Mouse (Mus musculus): Measurements from ENCODE around the gene Thsd1. TPM values are rescaled to one million over a fixed set of nuclear protein-coding genes. Genes with fewer than 3 reads are reported as not detected.
"Not testable (repeated sequence)": the region's sequence is repeated elsewhere in the genome, so short reads cannot be mapped to it uniquely, and the experiment has no call there.

Gene Thsd1
- polyA plus RNA-seq, 1 experiment, result 0.60 TPM

GRCm38 (mm10) chr8:22274641-22275040 is 47.5 kb downstream of the Thsd1 start:
- TF ChIP-seq CTCF (IDR thresholded peaks at IDR 0.05; ENCODE audit: control insufficient read depth, insufficient read depth, low read length) (no peak), POLR2A (IDR thresholded peaks at IDR 0.05; ENCODE audit: borderline replicate concordance, control insufficient read depth, low read depth, low read length) (no peak)
- H3K4me3 ChIP-seq (replicated peaks; ENCODE audit: control insufficient read depth, low read depth, low read length), result no peak overlapping the region
- H3K4me1 ChIP-seq (ENCODE audit: control insufficient read depth, insufficient read depth, low read length), result no peaks in the 10 kb centered on the region
- 82% methylated on average over 10 of the region's 10 CpGs for WGBS
- no peak overlapping the region for H3K27ac ChIP-seq (ENCODE audit: control insufficient read depth, insufficient read depth, low read depth, low read length, poor library complexity)

- H3K4me1 ChIP-seq (ENCODE audit: control insufficient read depth, insufficient read depth, low read length), result no peaks in the 10 kb centered on the region
- no peak for TF ChIP-seq CTCF (IDR thresholded peaks at IDR 0.05; ENCODE audit: control insufficient read depth, insufficient read depth, low read length)
- TF ChIP-seq POLR2A (IDR thresholded peaks at IDR 0.05; ENCODE audit: borderline replicate concordance, control insufficient read depth, low read depth, low read length), result no peak
- H3K27ac ChIP-seq (ENCODE audit: control insufficient read depth, insufficient read depth, low read depth, low read length, poor library complexity), result no peak within 1 kb of the TSS
- WGBS, result 54% methylated on average over 2 of the region's 2 CpGs
- H3K4me3 ChIP-seq (replicated peaks; ENCODE audit: control insufficient read depth, low read depth, low read length), result no peak within 1 kb of the TSS
These were observed 55.9 kb downstream of the Thsd1 start, which contains the start of gene Tpte for GRCm38 (mm10) chr8:22282999-22283491. Tpte (plus strand) TSS chr8:22283441.

- TF ChIP-seq CTCF (IDR thresholded peaks at IDR 0.05; ENCODE audit: control insufficient read depth, insufficient read depth, low read length), result no peak
- TF ChIP-seq POLR2A (IDR thresholded peaks at IDR 0.05; ENCODE audit: borderline replicate concordance, control insufficient read depth, low read depth, low read length), result no peak
- Histone ChIP-seq H3K27ac (ENCODE audit: control insufficient read depth, insufficient read depth, low read depth, low read length, poor library complexity) (no peak overlapping the region), H3K4me1 (ENCODE audit: control insufficient read depth, insufficient read depth, low read length) (no peaks in the 10 kb centered on the region), H3K4me3 (replicated peaks; ENCODE audit: control insufficient read depth, low read depth, low read length) (no peak overlapping the region)
- 70% methylated on average over 2 of the region's 2 CpGs for WGBS
These were observed 75.2 kb downstream of the Thsd1 start for GRCm38 (mm10) chr8:22302326-22302725.

- H3K4me3 ChIP-seq (replicated peaks; ENCODE audit: control insufficient read depth, low read depth, low read length), result no peak overlapping the region
- 57% methylated on average over 7 of the region's 7 CpGs for WGBS
- TF ChIP-seq CTCF (IDR thresholded peaks at IDR 0.05; ENCODE audit: control insufficient read depth, insufficient read depth, low read length) (no peak), POLR2A (IDR thresholded peaks at IDR 0.05; ENCODE audit: borderline replicate concordance, control insufficient read depth, low read depth, low read length) (no peak)
- H3K27ac ChIP-seq (ENCODE audit: control insufficient read depth, insufficient read depth, low read depth, low read length, poor library complexity), result no peak overlapping the region
- H3K4me1 ChIP-seq (ENCODE audit: control insufficient read depth, insufficient read depth, low read length), result no peaks in the 10 kb centered on the region
These were observed 75.8 kb downstream of the Thsd1 start for GRCm38 (mm10) chr8:22302896-22303306.

DNA sequence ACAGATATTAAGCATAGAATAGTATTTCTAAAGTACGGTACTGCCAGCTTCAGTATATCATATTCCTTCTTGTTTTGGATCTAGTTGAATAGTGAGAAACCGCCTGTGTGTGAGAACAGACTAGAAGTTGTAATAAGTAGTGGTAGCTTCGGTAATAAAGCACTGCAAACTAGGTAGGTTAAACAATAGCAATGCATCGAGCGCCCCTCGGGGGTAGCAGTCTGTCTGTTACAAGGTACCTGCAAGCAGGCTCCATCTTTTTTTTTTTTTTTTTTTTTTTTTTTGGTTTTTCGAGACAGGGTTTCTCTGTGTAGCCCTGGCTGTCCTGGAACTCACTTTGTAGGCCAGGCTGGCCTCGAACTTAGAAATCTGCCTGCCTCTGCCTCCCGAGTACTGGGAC is 76.9 kb downstream of the Thsd1 start:
- not testable (repeated sequence) for H3K4me3 ChIP-seq (replicated peaks; ENCODE audit: control insufficient read depth, low read depth, low read length); H3K27ac ChIP-seq (ENCODE audit: control insufficient read depth, insufficient read depth, low read depth, low read length, poor library complexity); H3K4me1 ChIP-seq (ENCODE audit: control insufficient read depth, insufficient read depth, low read length)
- WGBS, result 69% methylated on average over 9 of the region's 9 CpGs

GRCm38 (mm10) chr8:22306999-22307398 is 79.9 kb downstream of the Thsd1 start:
- no peaks in the 10 kb centered on the region for H3K4me1 ChIP-seq (ENCODE audit: control insufficient read depth, insufficient read depth, low read length)
- TF ChIP-seq POLR2A (IDR thresholded peaks at IDR 0.05; ENCODE audit: borderline replicate concordance, control insufficient read depth, low read depth, low read length) (no peak), CTCF (IDR thresholded peaks at IDR 0.05; ENCODE audit: control insufficient read depth, insufficient read depth, low read length) (no peak)
- WGBS, result 42% methylated on average over 10 of the region's 10 CpGs
- no peak overlapping the region for H3K4me3 ChIP-seq (replicated peaks; ENCODE audit: control insufficient read depth, low read depth, low read length)
- no peak overlapping the region for H3K27ac ChIP-seq (ENCODE audit: control insufficient read depth, insufficient read depth, low read depth, low read length, poor library complexity)

Other genes starting within 250 kb of the Thsd1 start
- 2.6 and 4.3 TPM in 2 replicates for gene Atp7b, start 167.0 kb upstream of the Thsd1 start, polyA plus RNA-seq (2011; ENCODE audit: insufficient read depth, insufficient read length, low replicate concordance, missing spikeins)
- gene Alg11, start 166.6 kb upstream of the Thsd1 start, polyA plus RNA-seq (2011; ENCODE audit: insufficient read depth, insufficient read length, low replicate concordance, missing spikeins), result 0.61 and 3.5 TPM in 2 replicates
- not detected in 2 replicates for gene Nek5, start 102.3 kb upstream of the Thsd1 start, polyA plus RNA-seq (2011; ENCODE audit: insufficient read depth, insufficient read length, low replicate concordance, missing spikeins)
- 2.6 and 19.3 TPM in 2 replicates for gene Nek3, start 60.9 kb upstream of the Thsd1 start, polyA plus RNA-seq (2011; ENCODE audit: insufficient read depth, insufficient read length, low replicate concordance, missing spikeins)
- gene Ckap2, start 41.5 kb upstream of the Thsd1 start, polyA plus RNA-seq (2011; ENCODE audit: insufficient read depth, insufficient read length, low replicate concordance, missing spikeins), result 29.1 and 30.2 TPM in 2 replicates
- gene Vps36, start 34.5 kb upstream of the Thsd1 start, polyA plus RNA-seq (2011; ENCODE audit: insufficient read depth, insufficient read length, low replicate concordance, missing spikeins), result 11.3 and 13.3 TPM in 2 replicates
- gene Tpte, start 56.1 kb downstream of the Thsd1 start, polyA plus RNA-seq (2011; ENCODE audit: insufficient read depth, insufficient read length, low replicate concordance, missing spikeins), result not detected in 2 replicates
- gene Slc25a15, start 171.3 kb downstream of the Thsd1 start, polyA plus RNA-seq (2011; ENCODE audit: insufficient read depth, insufficient read length, low replicate concordance, missing spikeins), result 1.3 and 4.9 TPM in 2 replicates
- 7.2 and 9.4 TPM in 2 replicates for gene Mrps31, start 184.0 kb downstream of the Thsd1 start, polyA plus RNA-seq (2011; ENCODE audit: insufficient read depth, insufficient read length, low replicate concordance, missing spikeins)